Mouse (Mus musculus): ENCODE measurements at regions not wholly inside any gene's neighbourhood (a gene's known extent, or its start where the extent isn't known, plus 50 kb on each side); places are given as distances from the start of the nearest gene placed in this dataset.

DNA sequence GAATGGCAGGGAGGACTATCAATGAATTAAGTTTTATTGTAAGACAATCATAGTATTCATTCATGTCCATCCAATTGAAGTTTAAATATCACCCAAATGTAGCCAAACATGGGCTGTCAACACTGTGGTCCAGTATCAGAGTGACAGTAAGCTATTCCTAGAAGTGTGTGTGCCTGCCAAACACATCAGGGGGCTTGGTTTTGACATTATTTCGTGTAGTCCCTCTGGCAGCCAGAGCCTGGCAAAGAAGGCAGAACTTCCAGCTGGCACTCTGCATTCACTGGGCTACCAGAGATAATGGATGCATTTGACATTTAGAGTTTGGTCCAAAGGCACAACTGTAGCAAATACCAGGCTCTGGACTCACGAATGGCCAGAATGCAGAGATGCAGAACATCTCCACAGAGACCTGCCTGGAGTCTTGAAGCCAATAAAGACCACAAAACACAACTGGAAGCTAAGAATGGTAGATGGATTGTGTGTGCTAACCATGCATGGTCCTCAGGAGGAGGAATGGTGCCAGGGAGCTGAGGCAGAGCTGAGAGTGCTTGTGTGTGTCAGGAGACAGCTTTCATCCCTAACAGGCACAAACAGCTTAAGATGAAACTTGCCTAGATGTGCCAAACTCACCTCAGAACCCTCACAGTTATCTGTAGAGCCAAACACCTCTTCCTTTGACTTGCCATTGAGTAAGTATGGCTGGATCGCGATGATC lies 210.9 kb downstream of the Lrig3 start:
- no peak for DNase-seq

DNA sequence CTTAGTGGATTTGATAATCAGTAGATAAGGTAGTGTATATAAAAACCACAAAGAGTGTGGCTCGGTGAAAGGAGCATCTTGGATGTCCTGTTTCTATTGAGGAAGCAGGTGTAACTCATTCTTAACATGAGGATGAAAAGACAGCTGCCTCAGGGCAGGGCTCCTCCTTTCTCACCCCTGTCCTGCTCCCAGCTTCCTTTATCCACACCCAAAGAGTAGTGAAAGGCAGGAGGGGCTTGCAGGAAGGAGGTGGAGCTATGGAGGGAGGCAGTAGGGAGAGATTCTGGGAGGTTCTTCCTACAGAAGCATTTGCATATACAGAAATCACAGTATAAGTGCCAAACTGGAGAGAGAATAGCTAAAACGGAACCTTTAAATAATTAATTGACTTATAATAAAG lies 216.4 kb downstream of the Lrig3 start:
- DNase-seq: no peak

DNA sequence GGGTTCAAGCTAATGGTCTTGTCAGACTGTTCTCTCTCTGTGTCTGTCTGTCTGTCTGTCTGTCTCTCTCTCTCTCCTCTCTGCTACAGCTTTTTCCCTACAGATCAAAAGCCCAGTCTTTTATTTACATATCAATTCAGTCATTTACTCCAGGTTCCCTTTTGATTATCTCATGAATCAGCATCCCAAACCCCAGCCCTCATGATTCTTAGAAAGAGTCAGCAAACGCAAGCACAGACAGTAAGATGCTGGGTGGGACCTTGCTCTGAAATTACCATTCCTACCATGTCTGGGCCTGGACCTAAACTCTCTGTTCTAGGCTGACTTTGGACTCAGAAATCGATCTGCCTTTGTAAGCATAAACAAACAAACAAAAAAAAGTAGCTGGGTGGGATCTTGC lies 218.0 kb downstream of the Lrig3 start:
- no peak for DNase-seq

DNA sequence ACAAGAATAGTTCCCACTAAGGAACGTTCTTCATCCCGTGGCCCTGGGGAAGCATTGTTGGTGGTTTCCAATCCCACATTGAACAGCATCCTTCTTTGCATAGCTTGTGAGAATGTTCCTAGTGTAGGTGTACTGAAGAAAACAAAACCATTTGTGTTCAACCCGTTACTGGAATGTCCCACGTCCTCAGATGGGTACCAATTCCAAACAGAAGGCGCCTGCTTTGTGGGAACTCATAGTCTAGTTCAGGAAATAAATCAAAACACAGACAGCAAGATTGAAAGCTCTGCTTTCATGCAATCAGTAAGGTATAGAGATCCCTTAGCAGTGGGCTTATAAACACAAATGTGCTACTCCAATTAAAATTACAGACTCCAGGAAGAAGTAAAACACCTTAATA lies 219.4 kb downstream of the Lrig3 start:
- DNase-seq: no peak

DNA sequence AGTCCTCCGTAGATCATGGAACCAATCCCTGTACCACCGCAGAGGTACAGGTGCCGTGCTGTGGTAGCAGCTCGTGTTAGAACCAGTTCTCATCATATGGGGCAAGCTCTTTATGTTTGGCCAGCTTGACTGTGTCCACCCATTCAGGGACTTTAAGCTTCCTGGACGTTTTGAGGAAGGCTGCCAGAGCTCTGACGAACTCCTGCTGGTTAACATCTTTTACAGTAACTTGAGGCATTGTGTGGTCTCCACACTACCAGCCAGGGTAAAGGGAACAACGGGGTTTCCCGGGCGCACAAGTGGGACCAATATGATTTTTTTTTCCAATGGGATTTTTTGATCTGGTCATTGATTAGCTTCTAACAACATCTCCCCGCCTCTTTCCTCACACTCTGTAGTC lies 220.1 kb downstream of the Lrig3 start:
- no peak for DNase-seq

DNA sequence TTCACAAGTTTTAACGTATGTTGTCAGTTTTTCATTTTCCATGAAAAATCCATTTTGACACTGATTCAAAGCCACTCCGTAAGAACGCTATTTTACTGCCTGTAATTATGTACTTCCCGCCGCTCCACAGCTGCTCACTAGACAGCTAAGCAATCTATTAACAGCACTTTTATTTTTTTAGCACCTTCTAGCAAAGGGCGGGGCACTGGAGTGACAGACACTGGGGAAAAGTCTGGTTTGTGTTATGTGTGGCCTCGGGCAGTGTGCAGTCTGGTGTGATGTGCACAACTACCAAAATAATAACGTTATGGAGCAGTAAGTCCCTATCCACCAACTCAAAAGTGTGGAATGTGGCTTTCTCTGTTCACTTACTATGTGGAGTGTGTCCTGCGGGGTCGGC lies 223.0 kb downstream of the Lrig3 start:
- no peak for DNase-seq

All from adrenal gland, postnatal 14 days (tissue).